Mouse (Mus musculus) spleen, embryonic (tissue): Measurements from ENCODE around the gene Flrt3.

Experiments used
- CTCF ChIA-PET: fragments of 350-600 bp; sonication (Branson Sonifier 250); formaldehyde crosslinking; loops from one replicate; lab custom pipeline; 2022; lab: Charles Lee

Flrt3 gene

GRCm38 (mm10) chr2:140653481-140653880 is 17.8 kb downstream of the Flrt3 start:
- CTCF ChIA-PET: no interaction called here

- CTCF ChIA-PET: no interaction called here
These were observed 49.4 kb downstream of the Flrt3 start for GRCm38 (mm10) chr2:140621730-140622337.

- CTCF ChIA-PET: no interaction called here
These were observed 55.8 kb downstream of the Flrt3 start for GRCm38 (mm10) chr2:140615451-140615850.
